Comparison of ENCODE assay signal across 10 mouse cellular contexts in genomic region chrY:90741006-90741405, GRCm38 (mm10). TPM values are rescaled to one million over a fixed set of nuclear protein-coding genes. Genes with fewer than 3 reads are reported as not detected.
DNase-seq lines count a peak whose midpoint lies in the region; ATAC-seq and TF ChIP-seq lines count a peak whose summit lies in the region.
"Not testable (repeated sequence)": the region's sequence is repeated elsewhere in the genome, so short reads cannot be mapped to it uniquely, and the experiment has no call there.
"Had no signal": no experiment of that assay in that cellular context is flagged by ENCODE, and none has a peak within 500 bp of the region (broad histone marks: within the 10 kb centered on the region; RNA-seq: fewer than 3 reads in every experiment).

No protein-coding gene starts in this region.

- ATAC-seq in forebrain, embryonic 16.5 days, result peak; percentile 41
- ATAC-seq in hindbrain, embryonic 11.5 days (ENCODE audit: low FRiP score), result peak; percentile 61
- ATAC-seq in lung, embryonic 15.5 days (ENCODE audit: borderline replicate concordance, extremely low read depth, low FRiP score, low TSS enrichment), result peak; percentile 52
- ATAC-seq in neural tube, embryonic 15.5 days (ENCODE audit: low FRiP score), result peak; percentile 43

- WGBS in cerebellum, adult 2 months, result 80% methylated on average over 38 of the region's 38 CpGs
- 75% methylated on average over 38 of the region's 38 CpGs for WGBS in forebrain, embryonic 16.5 days
- WGBS in hindbrain, embryonic 11.5 days, result 77% methylated on average over 38 of the region's 38 CpGs
- 78% methylated on average over 38 of the region's 38 CpGs for WGBS in lung, embryonic 15.5 days
- 78% methylated on average over 38 of the region's 38 CpGs for WGBS in neural tube, embryonic 15.5 days
- WGBS in thymus, adult 2 months, result 84% methylated on average over 38 of the region's 38 CpGs

- H3K4me3 ChIP-seq in ES-E14 (ENCODE audit: insufficient read depth in 1 of 2, low read depth in 1 of 2, low read length in 2 of 2, poor library complexity in 1 of 2, severe bottlenecking in 1 of 2); cerebellum, adult 2 months (replicated peaks; ENCODE audit: insufficient read depth, low read depth, low read length); forebrain, embryonic 16.5 days (replicated peaks; ENCODE audit: low read length); hindbrain, embryonic 11.5 days (ENCODE audit: low read depth, low read length); lung, embryonic 15.5 days; neural tube, embryonic 15.5 days (replicated peaks); thymus, adult 2 months (ENCODE audit: control insufficient read depth, insufficient read depth, low read length): not testable (repeated sequence)

- DNase-seq in ES-E14 (ENCODE audit: low read depth, low spot score), result peak; percentile 91
- DNase-seq in cerebellum, adult 2 months, result peak; percentile 27 to 35
- DNase-seq in hindbrain, embryonic 11.5 days (ENCODE audit: low spot score), result peak; percentile 74
- DNase-seq in layer of hippocampus, adult 9-11 months, result peak; percentile 40
- DNase-seq in thymus, adult 2 months, result peak; percentile 11

- not testable (repeated sequence) for TF ChIP-seq POLR2A in cerebellum, adult 2 months (IDR thresholded peaks at IDR 0.05; ENCODE audit: borderline replicate concordance, insufficient read depth, low read length); thymus, adult 2 months (IDR thresholded peaks at IDR 0.05; ENCODE audit: control insufficient read depth, extremely low read depth, insufficient read depth, low read length, poor library complexity)

- H3K27me3 ChIP-seq in cerebellum, adult 2 months (ENCODE audit: control insufficient read depth, insufficient read depth, low read length); forebrain, embryonic 16.5 days (replicated peaks; ENCODE audit: control insufficient read depth, insufficient read depth, low read length); hindbrain, embryonic 11.5 days (ENCODE audit: control insufficient read depth, insufficient read depth, low read length); lung, embryonic 15.5 days; neural tube, embryonic 15.5 days (replicated peaks); thymus, adult 2 months (ENCODE audit: control insufficient read depth, insufficient read depth, low read length): not testable (repeated sequence)

- H3K9me3 ChIP-seq in ES-E14 (ENCODE audit: control insufficient read depth, insufficient read depth, low read depth, low read length), result peaks cover 12% of the 10 kb centered on the region; the same call in 1 of the 2 replicates
- H3K9me3 ChIP-seq in forebrain, embryonic 16.5 days (ENCODE audit: control insufficient read depth, low read length), result peaks cover 33% of the 10 kb centered on the region
- peaks cover 43% of the 10 kb centered on the region for H3K9me3 ChIP-seq in hindbrain, embryonic 11.5 days (ENCODE audit: control insufficient read depth, low read length)
- H3K9me3 ChIP-seq in lung, embryonic 15.5 days, result peaks cover 40% of the 10 kb centered on the region
- peaks cover 43% of the 10 kb centered on the region for H3K9me3 ChIP-seq in neural tube, embryonic 15.5 days (replicated peaks)

- in situ Hi-C loops in ES-E14 (cut with MboI; ENCODE audit: low sequenced_read_pairs in 2 of 2, unreplicated experiment in 2 of 2), result not testable (repeated sequence)

- H3K36me3 ChIP-seq in ES-E14 (ENCODE audit: control insufficient read depth, insufficient read depth, low read length, poor library complexity, severe bottlenecking), result peaks cover 69% of the 10 kb centered on the region
- peaks cover 22% of the 10 kb centered on the region for H3K36me3 ChIP-seq in forebrain, embryonic 16.5 days (ENCODE audit: control insufficient read depth, insufficient read depth)
- peaks cover 22% of the 10 kb centered on the region for H3K36me3 ChIP-seq in hindbrain, embryonic 11.5 days (ENCODE audit: control insufficient read depth, insufficient read depth, low read length)
- peaks cover 52% of the 10 kb centered on the region for H3K36me3 ChIP-seq in lung, embryonic 15.5 days
- H3K36me3 ChIP-seq in neural tube, embryonic 15.5 days, result peaks cover 43% of the 10 kb centered on the region
- H3K36me3 ChIP-seq in thymus, adult 2 months (ENCODE audit: control insufficient read depth, insufficient read depth, low read length), result peaks cover 15% of the 10 kb centered on the region

- not testable (repeated sequence) for H3K9ac ChIP-seq in ES-E14 (ENCODE audit: insufficient read depth, low read depth, low read length, poor library complexity, severe bottlenecking); forebrain, embryonic 16.5 days (replicated peaks; ENCODE audit: low read depth, low read length); hindbrain, embryonic 11.5 days (ENCODE audit: low read depth, low read length); lung, embryonic 15.5 days; neural tube, embryonic 15.5 days (replicated peaks)

- H3K4me1 ChIP-seq in ES-E14 (ENCODE audit: control insufficient read depth in 2 of 2, insufficient read depth in 2 of 2, low read length in 2 of 2, poor library complexity in 1 of 2); cerebellum, adult 2 months (ENCODE audit: control insufficient read depth, insufficient read depth, low read length); forebrain, embryonic 16.5 days (replicated peaks; ENCODE audit: control insufficient read depth, insufficient read depth, low read length); hindbrain, embryonic 11.5 days (replicated peaks; ENCODE audit: control insufficient read depth, insufficient read depth, low read length); lung, embryonic 15.5 days; neural tube, embryonic 15.5 days; thymus, adult 2 months (replicated peaks; ENCODE audit: control insufficient read depth, insufficient read depth, low read length): not testable (repeated sequence)

- not testable (repeated sequence) for TF ChIP-seq CTCF in cerebellum, adult 2 months (IDR thresholded peaks at IDR 0.05; ENCODE audit: borderline replicate concordance, insufficient read depth, low read depth, low read length); thymus, adult 2 months (IDR thresholded peaks at IDR 0.05; ENCODE audit: borderline replicate concordance, control insufficient read depth, extremely low read depth, insufficient read depth, low read length, poor library complexity)

- not testable (repeated sequence) for H3K4me2 ChIP-seq in forebrain, embryonic 16.5 days (ENCODE audit: low read length); hindbrain, embryonic 11.5 days (replicated peaks; ENCODE audit: low read depth, low read length); lung, embryonic 15.5 days; neural tube, embryonic 15.5 days

- H3K27ac ChIP-seq in ES-E14 (ENCODE audit: insufficient read depth, low read depth, low read length, poor library complexity, severe bottlenecking), result peak overlapping the region; percentile 18; the same call in 1 of the 2 replicates
- H3K27ac ChIP-seq in cerebellum, adult 2 months (ENCODE audit: insufficient read depth, low read length); forebrain, embryonic 16.5 days (ENCODE audit: low read length); hindbrain, embryonic 11.5 days (ENCODE audit: low read depth, low read length); lung, embryonic 15.5 days; neural tube, embryonic 15.5 days (replicated peaks); thymus, adult 2 months (ENCODE audit: control insufficient read depth, insufficient read depth, low read length): not testable (repeated sequence)

RNA-seq across cellular contexts. Expression of gene Gm21860, which starts 13.6 kb away (rescaled TPM):
- total RNA-seq in ES-E14 (2012; rRNA removed), result not detected in 2 replicates
- polyA plus RNA-seq in cerebellum, adult 2 months (2012; rRNA removed), result not detected in 2 replicates
- not detected in 2 replicates for polyA plus RNA-seq in forebrain, embryonic 16.5 days (2015; fragmentation: Nextera tagmentation; extraction: Ambion mirVana)
- not detected in 2 replicates for polyA plus RNA-seq in hindbrain, embryonic 11.5 days (2014; fragmentation: Nextera tagmentation; extraction: Ambion mirVana)
- not detected in 2 replicates for polyA plus RNA-seq in lung, embryonic 15.5 days (2015; fragmentation: Nextera tagmentation; extraction: Ambion mirVana)
- not detected in 2 replicates for polyA plus RNA-seq in neural tube, embryonic 15.5 days (2015; fragmentation: Nextera tagmentation; extraction: Ambion mirVana)
- not detected in 2 replicates for polyA plus RNA-seq in thymus, adult 2 months (2012; rRNA removed)
- total RNA-seq: adrenal gland, postnatal 36 days; layer of hippocampus, adult 8-10 months had no signal

RNA-seq across cellular contexts. Expression of gene Gm47283, which starts 43.5 kb away (rescaled TPM):
- total RNA-seq in ES-E14 (2012; rRNA removed), result not detected in 2 replicates
- not detected in 2 replicates for polyA plus RNA-seq in cerebellum, adult 2 months (2012; rRNA removed)
- not detected in 2 replicates for polyA plus RNA-seq in forebrain, embryonic 16.5 days (2015; fragmentation: Nextera tagmentation; extraction: Ambion mirVana)
- not detected in 2 replicates for polyA plus RNA-seq in hindbrain, embryonic 11.5 days (2014; fragmentation: Nextera tagmentation; extraction: Ambion mirVana)
- polyA plus RNA-seq in lung, embryonic 15.5 days (2015; fragmentation: Nextera tagmentation; extraction: Ambion mirVana), result not detected in 2 replicates
- polyA plus RNA-seq in neural tube, embryonic 15.5 days (2015; fragmentation: Nextera tagmentation; extraction: Ambion mirVana), result not detected in 2 replicates
- polyA plus RNA-seq in thymus, adult 2 months (2012; rRNA removed), result not detected in 2 replicates
- total RNA-seq: adrenal gland, postnatal 36 days; layer of hippocampus, adult 8-10 months had no signal

Comparison
In these comparisons a context has a peak if more than half of its experiments do, and no peak if none do; other contexts are left out.
1. DNase-seq: peak in every context shown above with its lines; median percentile 91 in ES-E14; 74 in hindbrain, embryonic 11.5 days; 40 in layer of hippocampus, adult 9-11 months; 31 in cerebellum, adult 2 months; 11 in thymus, adult 2 months.